Mouse (Mus musculus) erythroblast, embryonic 14.5 days (primary cell): ENCODE data around the gene Batf3. TPM values are rescaled to one million over a fixed set of nuclear protein-coding genes. Genes with fewer than 3 reads are reported as not detected.
"Not testable (repeated sequence)": the region's sequence is repeated elsewhere in the genome, so short reads cannot be mapped to it uniquely, and the experiment has no call there.

Experiments used
- H3K27me3 ChIP-seq: 2 replicates; pipeline ENCODE4 v1.6.1; 2012; ENCODE audit warnings: inconsistent platforms; ENCODE audit not compliant: control insufficient read depth
- H3K36me3 ChIP-seq: 2 replicates; pipeline ENCODE4 v1.6.1; 2012; ENCODE audit warnings: mild to moderate bottlenecking, inconsistent platforms; ENCODE audit not compliant: control insufficient read depth
- H3K4me1 ChIP-seq: 2 replicates; pipeline ENCODE4 v1.6.1; 2012; ENCODE audit warnings: inconsistent platforms; ENCODE audit not compliant: control insufficient read depth
- H3K4me3 ChIP-seq: replicated peaks from 2 replicates; pipeline ENCODE3; 2012; ENCODE audit warnings: moderate library complexity, mild to moderate bottlenecking, inconsistent platforms
- H3K9me3 ChIP-seq: 2 replicates; pipeline ENCODE4 v1.6.1; 2012; ENCODE audit warnings: low read length, inconsistent platforms, mixed read lengths; ENCODE audit not compliant: control insufficient read depth
- GATA1 ChIP-seq: IDR thresholded peaks from 2 replicates; pipeline ENCODE4 v1.6.1; 2012; ENCODE audit warnings: low read length, inconsistent platforms, mixed read lengths
- TAL1 ChIP-seq: IDR thresholded peaks from 3 replicates; pipeline ENCODE4 v1.6.1; 2012; ENCODE audit warnings: low read length, inconsistent platforms, mixed read lengths
- polyA plus RNA-seq: library from polyadenylated mRNA; stranded (reverse); fragments of >175 nt; gene quantifications from 2 replicates; pipeline ENCODE4 v1.2.3, GENCODE M21; 2012

The Batf3 gene
- polyA plus RNA-seq, 1 experiment, result 0.14 TPM

- Histone ChIP-seq H3K36me3 (no peaks in the 10 kb centered on the region), H3K9me3 (peaks cover 4% of the 10 kb centered on the region), H3K27me3 (peaks cover 3% of the 10 kb centered on the region; the same call in 1 of the 2 replicates), H3K4me1 (peaks cover 12% of the 10 kb centered on the region), H3K4me3 (no peak overlapping the region)
- TF ChIP-seq GATA1 (no peak), TAL1 (no peak)
Measured at GRCm38 (mm10) chr1:191138436-191138835, 40.8 kb downstream of the Batf3 start.

- Histone ChIP-seq H3K27me3 (peaks cover 3% of the 10 kb centered on the region; the same call in 1 of the 2 replicates), H3K9me3 (peaks cover 4% of the 10 kb centered on the region), H3K4me3 (no peak overlapping the region), H3K36me3 (no peaks in the 10 kb centered on the region), H3K4me1 (peaks cover 12% of the 10 kb centered on the region)
- TF ChIP-seq GATA1 (no peak), TAL1 (no peak)
Measured at GRCm38 (mm10) chr1:191138874-191139495, 41.3 kb downstream of the Batf3 start.

GRCm38 (mm10) chr1:191140983-191141382 is 43.3 kb downstream of the Batf3 start:
- H3K9me3 ChIP-seq, result peaks cover 4% of the 10 kb centered on the region
- peaks cover 3% of the 10 kb centered on the region; the same call in 1 of the 2 replicates for H3K27me3 ChIP-seq
- H3K4me1 ChIP-seq, result peaks cover 12% of the 10 kb centered on the region
- TF ChIP-seq GATA1, result no peak
- no peak for TF ChIP-seq TAL1
- no peak overlapping the region for H3K4me3 ChIP-seq
- H3K36me3 ChIP-seq, result no peaks in the 10 kb centered on the region

- not testable (repeated sequence) for H3K4me3 ChIP-seq, H3K9me3 ChIP-seq, H3K4me1 ChIP-seq, H3K27me3 ChIP-seq, H3K36me3 ChIP-seq
Measured at GRCm38 (mm10) chr1:191149489-191149888, 51.8 kb downstream of the Batf3 start.

DNA sequence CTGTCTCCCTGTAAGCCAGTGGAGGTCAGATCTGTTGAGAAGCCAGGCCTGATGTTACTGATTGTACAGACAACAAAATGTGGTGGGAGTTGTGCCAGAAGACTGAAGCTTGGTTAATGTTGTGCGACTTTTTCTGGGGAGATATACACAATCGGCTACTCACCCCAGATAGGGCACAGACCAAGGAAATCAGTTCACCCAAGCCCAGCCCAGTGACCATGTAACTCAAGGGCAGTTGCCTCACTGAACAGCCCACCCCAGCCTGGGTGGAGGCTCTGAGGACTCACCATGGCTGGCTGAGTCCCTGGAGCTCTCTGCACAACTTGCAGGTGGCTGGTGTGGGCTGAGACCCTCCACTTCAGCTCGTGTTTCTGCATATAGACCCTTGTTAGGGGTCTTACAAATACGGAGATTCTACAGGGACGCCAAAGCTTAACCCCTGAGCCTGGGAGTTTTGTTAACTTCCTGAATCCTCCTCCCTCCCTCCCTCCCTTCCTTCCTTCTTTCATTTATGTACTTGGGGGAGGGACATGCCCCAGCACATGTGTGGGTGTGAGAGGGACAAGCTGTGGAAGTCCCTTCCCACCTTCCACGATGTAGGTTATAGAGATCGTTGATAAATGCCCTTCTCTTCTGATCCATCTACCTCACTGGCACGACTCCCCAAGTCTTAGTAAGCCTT is 53.4 kb downstream of the Batf3 start:
- Histone ChIP-seq H3K9me3 (no peaks in the 10 kb centered on the region; the same call in 1 of the 2 replicates), H3K4me3 (no peak overlapping the region), H3K4me1 (no peaks in the 10 kb centered on the region), H3K27me3 (no peaks in the 10 kb centered on the region), H3K36me3 (no peaks in the 10 kb centered on the region)
- TF ChIP-seq GATA1, result no peak
- TF ChIP-seq TAL1, result no peak

DNA sequence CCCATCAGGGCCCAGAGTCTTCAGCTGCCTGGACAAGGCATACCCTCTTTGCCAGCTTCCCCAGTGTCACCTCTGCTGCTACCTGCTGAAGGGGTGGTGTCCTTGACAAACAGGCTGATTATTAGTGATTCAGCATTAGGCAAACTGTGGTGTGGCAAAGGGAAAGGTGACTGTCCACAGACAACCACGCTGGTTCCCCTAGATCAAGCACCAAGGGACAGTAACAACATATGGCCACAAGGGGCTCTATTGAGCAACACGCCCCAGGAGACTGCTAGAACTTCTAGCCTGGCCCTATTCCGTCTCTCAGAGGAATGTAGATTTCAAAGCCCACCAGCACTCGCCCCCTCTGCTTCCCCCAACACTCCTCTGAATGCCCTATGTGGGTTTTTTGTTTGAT is 55.4 kb downstream of the Batf3 start:
- H3K4me3 ChIP-seq, result no peak overlapping the region
- peaks cover 12% of the 10 kb centered on the region for H3K9me3 ChIP-seq
- H3K4me1 ChIP-seq, result no peaks in the 10 kb centered on the region

DNA sequence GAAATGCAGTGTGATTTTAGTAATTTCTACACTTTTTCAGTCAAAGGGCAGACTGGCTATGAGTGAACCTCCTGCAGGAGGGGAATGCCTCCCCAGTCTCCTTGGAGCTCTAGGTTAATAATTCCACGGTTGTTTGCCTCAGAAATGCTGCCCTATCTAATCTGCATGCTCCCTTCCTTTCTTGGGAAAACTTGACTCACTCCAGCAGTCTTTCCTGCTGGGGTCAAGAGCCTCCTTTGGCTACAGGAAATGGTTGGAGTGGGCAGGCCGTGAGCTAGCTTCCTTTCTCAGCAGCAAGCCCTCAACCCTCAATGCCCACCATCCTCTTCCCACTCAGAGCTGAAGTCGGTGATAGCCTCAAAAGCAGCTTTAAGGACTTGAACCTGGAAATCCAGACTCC is 56.7 kb downstream of the Batf3 start:
- Histone ChIP-seq H3K4me3 (no peak overlapping the region), H3K9me3 (peaks cover 18% of the 10 kb centered on the region), H3K4me1 (no peaks in the 10 kb centered on the region), H3K27me3 (no peaks in the 10 kb centered on the region), H3K36me3 (no peaks in the 10 kb centered on the region)
- TF ChIP-seq GATA1, result no peak
- TF ChIP-seq TAL1, result no peak

More for the DNA sequence above, 55.4 kb downstream of the Batf3 start:
- TF ChIP-seq GATA1, result no peak
- no peaks in the 10 kb centered on the region for H3K27me3 ChIP-seq
- H3K36me3 ChIP-seq, result no peaks in the 10 kb centered on the region

Other genes starting within 250 kb of the Batf3 start
- 0.06 and 0.08 TPM in 2 replicates for gene Rps6kc1, start 186.1 kb upstream of the Batf3 start, polyA plus RNA-seq
- gene Angel2, start 172.7 kb upstream of the Batf3 start, polyA plus RNA-seq, result 0.15 and 0.29 TPM in 2 replicates
- gene Vash2, start 118.6 kb upstream of the Batf3 start, polyA plus RNA-seq, result 0.11 TPM in 1 of 2 replicates, not detected in the other
- gene Flvcr1, start 71.7 kb upstream of the Batf3 start, polyA plus RNA-seq, result 0.15 and 0.27 TPM in 2 replicates
- gene Spata45, start 61.2 kb upstream of the Batf3 start, polyA plus RNA-seq, result not detected in 2 replicates
- 0.04 and 0.08 TPM in 2 replicates for gene Tatdn3, start 34.9 kb upstream of the Batf3 start, polyA plus RNA-seq
- 1.4 and 3.2 TPM in 2 replicates for gene Nsl1, start 34.8 kb upstream of the Batf3 start, polyA plus RNA-seq
- gene Fam71a, start 67.0 kb downstream of the Batf3 start, polyA plus RNA-seq, result not detected in 2 replicates
- gene Atf3, start 120.2 kb downstream of the Batf3 start, polyA plus RNA-seq, result 0.16 and 0.27 TPM in 2 replicates
- gene Nenf, start 220.3 kb downstream of the Batf3 start, polyA plus RNA-seq, result 6.9 and 9.3 TPM in 2 replicates
- gene Tmem206, start 228.1 kb downstream of the Batf3 start, polyA plus RNA-seq, result 0.50 and 0.92 TPM in 2 replicates